Mouse (Mus musculus): ENCODE data around the gene Mcm2.

Gene Mcm2

GRCm38 (mm10) chr6:88925640-88926205 lies 27.1 kb upstream of the Mcm2 start:
- peak; percentile 58 to 81 for DNase-seq

DNA sequence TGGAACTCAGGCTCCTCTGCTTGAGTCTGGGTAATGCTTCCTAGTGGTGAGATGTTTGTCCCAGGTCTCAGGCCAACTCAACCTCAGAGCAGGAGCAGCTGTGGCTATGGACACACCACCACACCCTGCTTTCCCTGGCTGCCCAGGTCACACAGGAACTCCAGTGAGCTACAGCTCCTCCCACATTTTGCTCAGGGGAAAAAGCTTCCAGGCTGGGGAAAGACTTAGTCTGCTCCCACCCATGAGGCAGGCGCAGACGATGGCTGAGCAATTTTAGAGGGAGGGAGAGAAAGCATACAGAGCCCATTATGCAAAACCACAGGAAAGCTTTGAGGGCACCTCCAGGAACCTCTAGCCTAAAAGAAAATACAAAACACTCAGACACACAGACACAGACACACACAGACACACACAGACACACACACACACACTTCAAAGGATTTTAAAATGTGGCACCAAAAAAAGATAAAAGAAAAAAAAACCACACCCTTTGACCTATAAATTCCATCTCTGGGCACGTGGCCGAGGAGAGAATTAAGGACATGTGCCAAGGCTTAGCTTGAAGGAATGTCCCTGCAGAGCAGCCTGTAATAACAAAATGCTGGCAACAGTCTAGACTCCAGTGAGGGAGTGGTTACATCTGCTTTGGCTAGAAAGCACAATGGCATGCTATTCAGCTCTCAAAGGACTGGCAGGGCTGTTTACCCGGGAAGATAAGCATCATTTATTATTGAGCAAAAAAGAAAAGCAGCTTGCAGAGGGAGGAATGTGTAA lies 26.1 kb upstream of the Mcm2 start:
- no peak for DNase-seq

DNA sequence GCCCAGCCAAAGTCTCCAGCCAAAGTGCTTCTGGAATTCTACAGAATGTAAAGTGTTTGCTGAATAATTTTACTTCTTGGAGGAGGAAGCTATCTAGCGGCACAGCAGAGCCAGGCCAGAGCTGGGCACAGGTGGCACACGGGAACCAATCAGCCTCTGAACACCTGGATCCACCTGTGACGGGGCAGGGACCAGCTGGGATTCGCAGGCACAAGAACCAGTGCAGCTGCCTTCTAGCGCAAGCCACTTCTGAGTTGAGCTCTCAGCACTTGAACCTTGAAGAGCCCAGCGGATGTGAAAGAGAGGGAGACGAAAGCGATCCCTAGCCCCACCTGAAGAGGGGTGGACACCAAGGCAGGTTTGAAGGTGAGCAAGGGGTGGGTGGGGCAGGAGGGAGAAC lies 20.2 kb upstream of the Mcm2 start:
- no peak for DNase-seq

DNA sequence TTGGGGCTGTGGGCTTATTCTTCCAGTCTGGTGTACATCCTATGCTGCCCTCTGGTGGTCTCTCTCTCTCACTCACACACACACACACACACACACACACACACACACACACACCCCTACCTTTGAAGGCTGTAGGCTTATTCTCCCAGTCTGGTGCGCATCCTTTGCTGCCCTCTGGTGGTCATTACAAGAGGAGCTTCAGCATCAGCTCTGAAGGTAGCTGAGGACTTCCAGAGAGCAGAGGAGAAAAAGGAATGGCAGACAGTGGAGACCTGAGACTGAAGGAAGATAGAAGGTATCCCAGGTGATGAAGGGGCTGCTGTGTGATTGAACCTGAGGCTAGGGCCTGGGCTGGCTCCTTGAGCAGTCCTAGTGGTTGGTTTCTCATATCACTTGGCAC lies 17.6 kb upstream of the Mcm2 start:
- peak; percentile 46 to 47 for DNase-seq

- DNase-seq = no peak
These were observed 16.9 kb upstream of the Mcm2 start for GRCm38 (mm10) chr6:88915510-88915909.

GRCm38 (mm10) chr6:88914799-88915198 lies 16.2 kb upstream of the Mcm2 start:
- DNase-seq = no peak

DNA sequence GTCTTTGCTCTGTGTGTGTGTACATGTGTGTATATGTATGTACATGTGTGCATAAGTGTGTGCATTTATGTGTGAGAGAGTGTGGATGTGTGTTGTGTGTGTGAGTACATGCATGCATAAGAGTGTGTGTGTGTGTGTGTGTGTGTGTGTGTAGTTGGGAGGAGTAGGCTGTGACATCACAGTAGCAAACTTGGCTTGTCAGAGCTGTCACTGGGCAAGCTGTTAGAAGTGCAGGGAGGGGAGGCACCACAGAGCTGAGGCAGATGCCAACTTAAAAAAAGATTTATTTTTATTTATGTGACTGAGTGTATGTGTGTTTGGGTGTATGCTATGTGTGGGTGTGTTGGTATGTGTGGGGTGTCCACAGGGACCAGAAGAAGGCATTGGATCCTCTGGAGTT lies 14.9 kb upstream of the Mcm2 start:
- no peak for DNase-seq

GRCm38 (mm10) chr6:88913022-88913421 lies 14.4 kb upstream of the Mcm2 start:
- DNase-seq = no peak

- peak; percentile 22 to 51 for DNase-seq
These were observed 10.6 kb upstream of the Mcm2 start for GRCm38 (mm10) chr6:88909151-88909550.

DNA sequence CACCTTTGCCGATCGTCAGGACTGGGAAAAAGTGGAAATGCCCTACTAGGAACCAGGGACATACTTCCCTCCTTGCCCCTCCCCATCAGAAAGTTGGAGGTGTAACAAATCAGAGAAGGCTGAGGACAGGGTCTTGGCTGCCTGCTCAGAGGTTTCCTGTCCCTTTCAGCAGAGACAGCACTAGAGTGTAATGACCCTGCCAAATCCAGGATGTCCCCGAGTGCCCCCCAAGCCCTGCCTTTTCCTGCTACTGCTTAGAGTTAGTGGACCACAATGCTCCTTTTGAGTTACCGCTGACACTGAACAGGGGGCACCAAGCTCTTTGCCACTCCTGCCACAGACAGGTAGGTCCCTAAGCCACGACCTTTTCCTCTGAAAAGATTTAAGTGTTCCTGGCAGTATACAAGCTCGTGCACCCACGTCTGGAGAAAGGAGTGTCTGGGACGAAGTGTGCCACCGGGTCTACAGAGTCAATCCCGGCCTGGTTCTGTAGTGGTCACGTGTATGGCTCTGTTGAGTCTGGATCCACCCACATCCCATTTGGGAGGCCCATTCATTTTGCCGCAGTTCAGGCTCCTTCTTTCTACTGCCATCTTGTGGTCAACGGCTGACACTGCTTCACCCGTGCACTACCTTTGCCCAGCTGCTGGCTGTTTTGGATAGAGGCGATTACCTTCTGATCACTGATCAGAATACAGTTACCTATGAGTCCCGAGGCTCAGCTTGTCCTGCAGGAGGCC lies 8.0 kb upstream of the Mcm2 start:
- DNase-seq = peak in 1 of 2 experiments; percentile 50

GRCm38 (mm10) chr6:88905042-88905441 lies 6.5 kb upstream of the Mcm2 start:
- DNase-seq = no peak

DNA sequence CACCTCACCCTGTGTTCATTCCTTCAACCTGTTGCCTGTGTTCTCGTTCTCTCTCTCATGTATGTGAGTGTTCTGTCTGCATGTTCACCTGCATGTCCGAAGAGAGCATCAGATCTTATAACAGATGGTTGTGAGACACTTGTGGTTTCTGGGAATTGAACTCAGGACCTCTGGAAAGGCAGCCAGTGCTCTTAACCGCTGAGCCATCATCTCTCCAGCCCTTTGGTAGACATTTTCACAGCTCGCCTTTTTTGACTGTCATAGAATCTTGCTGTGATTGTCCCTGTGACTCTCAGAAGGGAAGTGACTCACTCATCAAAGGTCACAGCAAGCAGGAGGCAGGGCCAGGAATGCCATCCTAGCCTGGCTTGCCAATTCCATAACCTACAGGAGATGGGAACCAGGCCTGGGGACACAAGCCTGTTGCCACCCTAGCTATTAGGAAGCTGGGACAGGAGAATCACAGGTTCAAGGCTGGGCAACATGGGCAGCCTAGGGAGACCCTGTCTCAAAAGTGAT lies 5.9 kb upstream of the Mcm2 start:
- no peak for DNase-seq

- DNase-seq = peak in 1 of 2 experiments; percentile 14
These were observed 5.1 kb upstream of the Mcm2 start for GRCm38 (mm10) chr6:88903708-88904107.

DNA sequence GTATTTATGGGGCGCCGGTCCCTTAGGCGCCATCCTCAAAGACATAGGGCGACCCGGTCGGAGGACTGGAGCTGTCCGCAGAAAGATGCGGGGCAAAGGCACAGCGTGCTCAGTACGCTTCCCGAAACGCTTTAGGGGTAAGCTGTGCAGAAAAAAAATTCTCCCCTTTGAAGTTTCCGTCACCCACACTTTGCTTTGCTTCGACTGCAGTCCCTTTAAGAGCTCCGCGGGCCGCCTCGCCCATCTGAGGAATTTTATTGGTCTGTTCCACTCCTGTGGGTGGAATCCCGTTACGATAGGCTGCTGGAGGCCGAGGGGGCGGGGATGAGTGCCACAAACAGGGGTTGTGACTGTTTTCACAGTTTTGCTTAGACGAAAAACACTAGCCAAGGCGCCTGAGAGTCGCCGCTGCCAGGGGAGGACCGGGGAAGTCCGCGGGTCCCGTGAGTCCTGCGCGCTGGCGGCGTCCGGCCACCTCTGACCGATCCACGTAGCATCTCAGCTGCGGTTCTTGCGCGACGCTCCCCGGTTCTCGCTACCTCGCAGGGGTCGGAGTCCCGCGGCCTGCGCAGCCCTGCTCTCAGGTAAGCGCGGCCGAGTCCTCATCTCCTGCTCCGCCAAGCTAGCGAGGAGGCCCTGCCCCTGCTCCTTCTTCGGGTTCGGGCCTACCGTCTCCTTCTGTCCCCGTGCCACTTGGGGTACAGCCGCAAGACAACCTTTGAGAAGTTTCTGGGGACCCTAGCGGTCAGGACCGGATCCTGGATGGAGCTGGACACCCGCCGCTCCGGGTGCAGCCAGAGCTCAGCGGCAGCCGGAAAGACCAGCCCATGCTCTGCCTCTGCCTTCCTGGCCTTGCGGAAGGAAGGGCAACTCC lies 3.6 kb upstream of the Mcm2 start, which contains the start of gene Tpra1:
Tpra1 (plus strand) TSS at position 305 of the 874 bp plus-strand sequence.
- DNase-seq = peak; percentile 92 to 96

DNA sequence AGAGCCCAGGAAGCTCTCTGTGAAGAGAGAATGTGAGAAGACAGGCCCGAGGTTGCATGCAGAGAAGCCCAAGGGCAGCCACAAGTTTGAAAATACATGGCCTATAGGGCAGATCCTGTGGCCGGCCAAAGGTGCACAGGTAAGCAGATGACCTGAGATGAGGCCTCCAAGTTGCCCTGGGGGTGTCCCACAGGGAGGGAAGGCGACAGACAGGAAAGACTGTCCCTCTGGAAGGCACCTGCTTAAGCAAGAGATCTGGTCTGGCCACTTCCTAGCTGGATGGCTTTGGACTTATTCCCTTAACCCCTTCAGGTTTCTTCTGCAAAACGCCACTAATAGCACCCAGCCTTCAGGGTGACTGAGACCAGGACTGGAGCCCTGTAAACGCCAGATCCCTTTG lies 2.9 kb upstream of the Mcm2 start:
- DNase-seq = peak in 1 of 2 experiments; percentile 28

GRCm38 (mm10) chr6:88899628-88900027 lies 1.0 kb upstream of the Mcm2 start:
- no peak for DNase-seq

GRCm38 (mm10) chr6:88899086-88899485 lies 506 bp upstream of the Mcm2 start:
- no peak for DNase-seq

GRCm38 (mm10) chr6:88897246-88897645 lies 1.3 kb downstream of the Mcm2 start:
- DNase-seq = no peak

DNA sequence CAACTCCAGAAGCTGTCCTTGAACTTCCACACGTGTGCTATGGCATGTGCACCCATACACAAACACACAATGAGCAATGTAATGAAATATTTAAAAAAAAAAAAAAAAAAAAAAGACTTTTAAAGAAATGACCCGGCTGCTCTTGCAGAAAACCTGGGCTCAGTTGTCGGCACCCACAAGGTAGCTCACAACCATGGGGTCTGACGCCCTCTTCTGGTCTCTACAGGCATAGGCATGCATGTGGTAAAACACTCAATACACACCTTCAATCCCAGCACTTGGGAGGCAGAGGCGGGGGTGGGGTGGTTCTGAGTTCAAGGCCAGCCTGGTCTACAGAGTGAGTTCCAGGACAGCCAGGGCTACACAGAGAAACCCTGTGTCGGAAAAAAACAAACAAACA lies 2.6 kb downstream of the Mcm2 start:
- no peak for DNase-seq

- peak; percentile 67 to 68 for DNase-seq
These were observed 5.0 kb downstream of the Mcm2 start for GRCm38 (mm10) chr6:88893559-88893958.

GRCm38 (mm10) chr6:88890832-88891231 lies 7.7 kb downstream of the Mcm2 start:
- DNase-seq = no peak

- DNase-seq = no peak
These were observed 9.1 kb downstream of the Mcm2 start for GRCm38 (mm10) chr6:88889410-88890042.
